Mouse (Mus musculus): ENCODE measurements around the gene Sept9.

- no peak for TF ChIP-seq CTCF (IDR thresholded peaks at IDR 0.05; ENCODE audit: low read depth, low read length)
- no peak for TF ChIP-seq GATA1 (IDR thresholded peaks at IDR 0.05; ENCODE audit: borderline replicate concordance, low read length)
These were observed 66.0 kb downstream of the Sept9 start for GRCm38 (mm10) chr11:117265270-117265980.

Data from G1E (cell line).